Mouse (Mus musculus) cerebellum, adult 11-12 months (tissue): ENCODE measurements around the gene Efnb3.

Experiments
- DNase-seq: peaks from one replicate; pipeline ENCODE4 v3.0.0; 2022

The Efnb3 gene

GRCm38 (mm10) chr11:69582230-69582805 lies 22.3 kb upstream of the Efnb3 start:
- DNase-seq: no peak

- no peak for DNase-seq
Observed at GRCm38 (mm10) chr11:69581814-69582213, 21.8 kb upstream of the Efnb3 start.

GRCm38 (mm10) chr11:69581147-69581688 lies 21.2 kb upstream of the Efnb3 start:
- DNase-seq: peak; percentile 92

GRCm38 (mm10) chr11:69580572-69581146 lies 20.7 kb upstream of the Efnb3 start:
- peak; percentile 60 for DNase-seq

- DNase-seq: peak; percentile 94
Observed at GRCm38 (mm10) chr11:69580091-69580514, 20.1 kb upstream of the Efnb3 start, which contains the start of the genes Wrap53 and Trp53. Gene Wrap53, minus strand, starts transcription at chr11:69580255. Gene Trp53, plus strand, starts transcription at chr11:69580359.

GRCm38 (mm10) chr11:69579128-69580017 lies 19.4 kb upstream of the Efnb3 start:
- peak; percentile 97 for DNase-seq

- DNase-seq: no peak
Observed at GRCm38 (mm10) chr11:69578301-69578700, 18.3 kb upstream of the Efnb3 start.

GRCm38 (mm10) chr11:69576307-69576706 lies 16.3 kb upstream of the Efnb3 start:
- no peak for DNase-seq

GRCm38 (mm10) chr11:69575220-69575619 lies 15.2 kb upstream of the Efnb3 start:
- DNase-seq: no peak

- DNase-seq: no peak
Observed at GRCm38 (mm10) chr11:69565131-69565530, 5.1 kb upstream of the Efnb3 start.

- DNase-seq: no peak
Observed at GRCm38 (mm10) chr11:69564391-69564790, 4.4 kb upstream of the Efnb3 start.

- DNase-seq: no peak
Observed at GRCm38 (mm10) chr11:69563373-69563772, 3.4 kb upstream of the Efnb3 start.

- no peak for DNase-seq
Observed at GRCm38 (mm10) chr11:69560896-69561854, 1.2 kb upstream of the Efnb3 start.

GRCm38 (mm10) chr11:69559183-69559582 lies 822 bp downstream of the Efnb3 start:
- DNase-seq: no peak

- no peak for DNase-seq
Observed at GRCm38 (mm10) chr11:69558756-69559155, 1.2 kb downstream of the Efnb3 start.

GRCm38 (mm10) chr11:69557381-69557958 lies 2.5 kb downstream of the Efnb3 start:
- no peak for DNase-seq

- DNase-seq: no peak
Observed at GRCm38 (mm10) chr11:69554539-69555140, 5.4 kb downstream of the Efnb3 start.

- no peak for DNase-seq
Observed at GRCm38 (mm10) chr11:69553341-69553721, 6.7 kb downstream of the Efnb3 start.

GRCm38 (mm10) chr11:69552622-69553340 lies 7.2 kb downstream of the Efnb3 start:
- no peak for DNase-seq

- no peak for DNase-seq
Observed at GRCm38 (mm10) chr11:69551310-69551709, 8.7 kb downstream of the Efnb3 start.
